Mouse (Mus musculus) forebrain, embryonic 15.5 days (tissue): ENCODE data around the gene Arhgdig. TPM values are rescaled to one million over a fixed set of nuclear protein-coding genes. Genes with fewer than 3 reads are reported as not detected.
A peak's percentile ranks its signal among the peaks of the same experiment; 100 is the strongest.
"Not testable (repeated sequence)": the region's sequence is repeated elsewhere in the genome, so short reads cannot be mapped to it uniquely, and the experiment has no call there.

Experiments used
- ATAC-seq: fragments of 200-750 bp; cut with Nextera tagmentation; replicated peaks from 2 replicates; pipeline ENCODE4 v1.8.0; 2017; ENCODE audit warnings: mild to moderate bottlenecking, moderate TSS enrichment, moderate library complexity
- H3K27ac ChIP-seq: fragments of 300-500 bp; sonication (generic); replicated peaks from 2 replicates; pipeline ENCODE4 v1.5.1; 2015; ENCODE audit warnings: mild to moderate bottlenecking, inconsistent platforms
- H3K27me3 ChIP-seq: fragments of 300-500 bp; sonication (generic); 2 replicates; pipeline ENCODE4 v1.6.1; 2015; ENCODE audit warnings: inconsistent platforms
- H3K36me3 ChIP-seq: fragments of 300-500 bp; sonication (generic); 2 replicates; pipeline ENCODE4 v1.6.1; 2015; ENCODE audit warnings: mild to moderate bottlenecking, inconsistent platforms
- H3K4me1 ChIP-seq: fragments of 300-500 bp; sonication (generic); 2 replicates; pipeline ENCODE4 v1.6.1; 2015; ENCODE audit warnings: inconsistent platforms
- H3K4me2 ChIP-seq: fragments of 300-500 bp; sonication (generic); replicated peaks from 2 replicates; pipeline ENCODE4 v1.6.1; 2015; ENCODE audit warnings: mild to moderate bottlenecking, inconsistent platforms
- H3K4me3 ChIP-seq: fragments of 300-500 bp; sonication (generic); 2 replicates; pipeline ENCODE4 v1.5.1; 2015; ENCODE audit warnings: mild to moderate bottlenecking, inconsistent platforms
- H3K9ac ChIP-seq: fragments of 300-500 bp; sonication (generic); replicated peaks from 2 replicates; pipeline ENCODE4 v1.6.1; 2015; ENCODE audit warnings: mild to moderate bottlenecking, inconsistent platforms
- H3K9me3 ChIP-seq: fragments of 300-500 bp; sonication (generic); 2 replicates; pipeline ENCODE4 v1.6.1; 2016; ENCODE audit warnings: inconsistent platforms
- WGBS: fragments of 180-500 bp; shearing (Covaris S2); methylation state at CpG from one replicate; pipeline ENCODE4 v1.1.7; 2015; ENCODE audit warnings: mixed read lengths; 5-methylcytosine and 5-hydroxymethylcytosine counted together
- polyA plus RNA-seq: library from polyadenylated mRNA; unstranded; fragments of >200 nt; fragmentation: Nextera tagmentation; extraction: Ambion mirVana; gene quantifications from 2 replicates; pipeline ENCODE4 v1.2.1, GENCODE M21; 2015

Arhgdig gene
- polyA plus RNA-seq, 1 experiment from 2014 or later = 39.9 TPM

DNA sequence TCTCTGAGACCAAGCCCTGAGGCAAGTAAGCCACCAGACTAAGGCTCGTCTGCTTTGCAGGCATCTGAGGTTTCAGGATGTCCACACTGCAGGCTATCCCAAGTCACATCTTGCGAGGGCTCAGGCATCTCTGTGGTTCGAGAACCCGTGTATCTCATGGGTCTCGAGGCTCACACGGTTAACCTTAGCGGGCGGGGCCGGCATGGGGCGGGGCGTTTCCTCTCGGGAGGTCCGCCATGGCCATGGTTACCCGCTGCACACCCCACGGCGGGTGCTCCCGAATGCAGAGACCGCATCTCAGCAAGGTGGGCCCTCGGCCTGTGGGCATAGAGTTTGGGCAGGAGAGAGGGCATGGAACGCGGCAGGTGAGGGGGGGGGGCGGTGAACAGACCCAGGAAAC is 4.8 kb downstream of the Arhgdig start, which contains the start of gene Rgs11:
Gene Rgs11 (plus strand): TSS at position 215 of the 400 bp plus-strand sequence.
- 0 out of 2 replicates have a peak, but pooled peaks cover under 1% of the 10 kb centered on the region for H3K36me3 ChIP-seq
- H3K4me1 ChIP-seq = peaks cover 25% of the 10 kb centered on the region
- WGBS = 3% methylated on average over 22 of the region's 22 CpGs
- no peaks in the 10 kb centered on the region for H3K9me3 ChIP-seq
- peaks cover 52% of the 10 kb centered on the region for H3K27me3 ChIP-seq
- no peak for ATAC-seq
- no peak within 1 kb of the TSS for H3K27ac ChIP-seq
- H3K9ac ChIP-seq = peak within 1 kb of the TSS; percentile 38
- H3K4me3 ChIP-seq = peak within 1 kb of the TSS; percentile 46
- H3K4me2 ChIP-seq = peak within 1 kb of the TSS; percentile 93

DNA sequence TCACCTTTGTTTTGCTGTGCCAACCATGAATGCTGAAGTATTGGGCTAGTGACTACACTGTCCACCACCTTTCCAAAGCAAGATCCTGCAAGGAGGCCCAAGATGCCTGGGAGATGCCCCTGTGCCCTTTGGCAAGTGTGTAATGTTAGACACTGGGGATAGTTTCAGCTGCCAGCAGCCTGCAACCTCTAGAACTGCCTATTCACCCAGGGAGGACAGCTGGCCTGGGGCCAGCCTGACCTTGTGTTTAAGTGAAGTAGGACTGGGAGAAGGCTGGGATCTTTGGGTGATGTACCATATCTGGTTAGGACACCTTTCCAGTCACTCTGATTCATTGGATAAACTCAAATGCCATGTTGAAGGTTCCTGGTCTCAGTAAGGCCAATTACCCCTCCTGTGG is 5.6 kb downstream of the Arhgdig start:
- Histone ChIP-seq H3K9ac (no peak overlapping the region), H3K4me2 (no peak overlapping the region), H3K4me3 (no peak overlapping the region), H3K36me3 (0 out of 2 replicates have a peak, but pooled peaks cover 6% of the 10 kb centered on the region), H3K27ac (no peak overlapping the region), H3K4me1 (peaks cover 25% of the 10 kb centered on the region), H3K9me3 (no peaks in the 10 kb centered on the region), H3K27me3 (peaks cover 52% of the 10 kb centered on the region)
- ATAC-seq = no peak

DNA sequence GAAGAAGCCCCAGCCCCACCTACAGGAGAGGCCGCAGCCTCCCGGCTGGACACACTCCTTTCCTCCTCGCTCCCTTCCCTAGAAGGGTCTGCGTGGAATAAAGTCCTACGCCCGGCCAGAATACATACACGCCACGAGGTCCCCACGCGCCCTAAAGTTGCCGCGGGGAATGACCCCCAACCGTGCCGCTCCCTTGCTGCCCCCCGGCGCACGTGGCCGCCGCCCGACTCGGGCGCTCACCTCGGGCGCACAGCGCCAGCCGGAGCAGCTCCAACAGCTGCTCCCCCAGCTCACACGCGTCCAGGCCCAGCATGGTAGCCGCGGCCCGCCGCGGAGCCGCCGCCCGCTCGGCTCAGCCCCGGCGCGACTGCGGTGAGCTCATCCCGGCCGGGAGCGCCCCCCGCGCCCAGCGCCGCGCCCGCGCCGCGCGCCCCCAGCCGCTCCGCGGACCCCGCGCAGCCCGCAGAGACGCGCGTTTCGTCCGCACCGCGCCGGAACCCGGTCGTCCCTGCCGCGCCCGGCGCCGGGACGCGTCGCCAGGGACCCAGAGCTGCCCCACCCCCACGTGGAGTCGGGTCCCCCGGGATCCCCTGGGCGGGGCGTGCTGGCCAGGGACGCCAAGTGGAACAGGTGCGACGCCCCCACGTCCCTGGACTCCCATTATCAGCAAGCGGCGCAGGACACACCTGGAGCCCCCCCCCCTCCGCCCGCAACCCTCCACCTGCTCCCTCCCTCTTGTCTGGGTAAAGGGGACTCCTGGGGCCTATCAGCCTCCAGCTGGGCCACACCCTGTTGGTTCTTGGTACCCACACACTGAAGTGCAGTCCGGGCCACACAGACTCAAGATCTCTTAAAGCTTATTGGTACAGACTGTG is 6.5 kb downstream of the Arhgdig start:
- WGBS = under 1% methylated on average over 91 of the region's 92 CpGs
- Histone ChIP-seq H3K36me3 (0 out of 2 replicates have a peak, but pooled peaks cover 6% of the 10 kb centered on the region), H3K27me3 (peaks cover 52% of the 10 kb centered on the region), H3K27ac (no peak overlapping the region), H3K4me2 (peak overlapping the region; percentile 98), H3K9ac (peak overlapping the region; percentile 68), H3K9me3 (no peaks in the 10 kb centered on the region), H3K4me1 (peaks cover 25% of the 10 kb centered on the region), H3K4me3 (peak overlapping the region; percentile 65)
- peak; percentile 18; the same call in 1 of the 2 replicates for ATAC-seq

DNA sequence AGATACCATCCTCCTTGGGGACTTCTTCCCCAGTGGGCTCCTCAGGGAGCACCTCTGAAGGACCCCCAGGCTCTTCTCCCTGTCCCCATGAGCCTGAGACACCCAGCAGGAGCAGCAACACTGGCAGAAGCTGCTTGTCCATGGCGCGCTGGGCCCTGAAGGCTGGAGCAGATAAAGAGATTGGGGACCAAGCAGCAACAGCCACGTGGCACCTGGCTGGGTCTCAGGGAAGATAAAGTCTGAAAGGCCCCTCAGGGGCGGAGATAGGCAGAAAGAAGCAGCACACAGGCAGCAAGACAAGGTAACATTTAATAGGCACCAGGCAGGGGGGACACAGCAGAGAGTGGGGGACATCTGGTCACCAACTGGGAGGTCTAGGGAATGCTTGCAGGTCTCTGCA is 8.7 kb downstream of the Arhgdig start, which contains the start of gene Pdia2:
Gene Pdia2 (minus strand): TSS at position 196 of the 400 bp plus-strand sequence.
- H3K36me3 ChIP-seq = peaks cover 24% of the 10 kb centered on the region
- H3K9me3 ChIP-seq = no peaks in the 10 kb centered on the region
- H3K4me1 ChIP-seq = peaks cover 25% of the 10 kb centered on the region
- no peak within 1 kb of the TSS for H3K4me3 ChIP-seq
- H3K27me3 ChIP-seq = peaks cover 40% of the 10 kb centered on the region
- ATAC-seq = no peak
- H3K27ac ChIP-seq = no peak within 1 kb of the TSS
- no peak within 1 kb of the TSS for H3K9ac ChIP-seq
- WGBS = 76% methylated on average over 4 of the region's 4 CpGs
- no peak within 1 kb of the TSS for H3K4me2 ChIP-seq

DNA sequence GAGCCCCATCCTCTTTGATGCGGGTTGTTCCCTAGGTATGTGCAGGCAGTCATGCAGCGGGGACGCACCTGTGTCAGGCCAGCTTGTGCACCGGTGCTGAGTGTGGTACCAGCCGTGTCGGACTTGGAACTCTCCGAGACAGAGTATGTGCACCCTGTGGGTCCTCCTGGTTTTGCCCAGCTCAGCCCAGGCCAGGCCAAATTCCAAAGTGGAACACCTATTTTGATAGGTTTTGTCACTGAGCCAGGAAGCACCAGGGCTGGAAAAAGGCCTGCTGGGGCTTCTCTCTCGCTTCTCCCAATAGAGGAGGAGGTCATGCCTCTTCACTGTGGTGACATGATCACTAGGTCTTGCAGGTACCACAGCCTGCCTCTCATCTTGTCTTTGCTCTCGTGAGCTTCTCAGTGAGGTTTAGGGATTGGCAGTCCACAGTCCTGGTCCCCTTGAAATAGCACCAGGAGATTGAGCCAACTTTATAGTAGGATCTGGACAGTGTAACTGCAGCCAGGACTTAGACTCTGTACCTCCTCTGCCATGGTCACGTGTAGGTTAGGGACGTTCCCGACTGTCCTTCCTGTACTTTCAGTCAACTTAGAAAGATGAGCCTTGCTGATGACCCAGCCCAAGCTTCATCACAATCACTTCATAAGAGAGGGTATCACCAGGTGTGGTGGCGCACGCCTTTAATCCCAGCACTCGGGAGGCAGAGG is 14.9 kb downstream of the Arhgdig start:
- no peak overlapping the region for H3K4me3 ChIP-seq
- no peak overlapping the region for H3K4me2 ChIP-seq
- no peak for ATAC-seq
- peaks cover 81% of the 10 kb centered on the region for H3K36me3 ChIP-seq
- no peaks in the 10 kb centered on the region for H3K9me3 ChIP-seq
- no peak overlapping the region for H3K27ac ChIP-seq
- no peak overlapping the region for H3K9ac ChIP-seq
- H3K27me3 ChIP-seq = no peaks in the 10 kb centered on the region
- no peaks in the 10 kb centered on the region for H3K4me1 ChIP-seq
- 96% methylated on average over 15 of the region's 15 CpGs for WGBS

DNA sequence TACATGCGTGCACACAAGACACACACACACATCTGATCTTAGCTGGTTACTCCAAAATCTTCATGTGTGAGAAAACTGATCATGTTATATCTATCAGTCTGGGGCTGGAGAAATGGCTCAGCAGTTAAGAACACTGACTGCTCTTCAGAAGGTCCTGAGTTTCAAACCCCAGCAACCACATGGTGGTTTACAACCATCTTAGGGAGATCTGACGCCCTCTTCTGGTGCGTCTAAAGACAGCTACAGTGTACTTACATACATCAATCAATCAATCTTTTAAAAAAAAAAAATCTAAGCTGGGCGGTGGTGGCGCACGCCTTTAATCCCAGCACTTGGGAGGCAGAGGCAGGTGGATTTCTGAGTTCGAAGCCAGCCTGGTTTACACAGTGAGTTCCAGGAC is 16.1 kb downstream of the Arhgdig start:
- H3K4me3 ChIP-seq, H3K4me2 ChIP-seq, ATAC-seq, H3K27ac ChIP-seq, H3K9ac ChIP-seq, H3K4me1 ChIP-seq, H3K9me3 ChIP-seq, H3K27me3 ChIP-seq: not testable (repeated sequence)
- H3K36me3 ChIP-seq = peaks cover 87% of the 10 kb centered on the region
- WGBS = 94% methylated on average over 7 of the region's 7 CpGs

DNA sequence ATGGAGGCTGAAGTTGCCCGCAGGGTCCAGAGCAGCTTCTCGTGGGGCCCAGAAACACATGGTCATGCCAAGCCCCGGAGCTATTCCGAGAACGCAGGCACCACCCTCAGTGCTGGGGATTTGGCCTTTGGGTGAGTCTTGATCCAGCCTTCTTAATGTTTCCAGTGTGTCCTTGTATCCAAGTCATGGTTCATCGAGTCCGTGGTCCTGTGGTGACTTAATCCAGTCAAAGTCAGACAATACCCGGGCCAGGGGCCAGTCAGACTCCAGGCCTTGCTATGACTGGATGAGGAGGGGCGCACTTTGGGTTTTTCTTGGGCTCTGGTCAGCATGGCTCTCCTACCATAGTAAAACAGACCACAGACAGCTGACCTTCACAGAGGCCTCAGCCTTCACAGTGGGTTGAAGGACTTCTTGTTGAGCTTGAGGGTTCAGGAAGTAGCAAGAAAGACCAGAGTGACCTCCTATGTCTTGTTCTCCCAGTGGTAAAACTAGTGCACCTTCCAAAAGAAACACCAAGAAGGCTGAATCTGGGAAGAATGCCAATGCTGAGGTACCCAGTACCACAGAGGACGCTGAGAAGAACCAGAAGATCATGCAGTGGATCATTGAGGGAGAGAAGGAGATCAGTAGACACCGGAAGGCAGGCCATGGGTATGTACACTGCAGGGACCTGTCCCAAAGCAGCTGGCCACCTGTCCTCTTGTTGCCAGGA is 19.3 kb downstream of the Arhgdig start:
- Histone ChIP-seq H3K9ac (no peak overlapping the region), H3K27ac (no peak overlapping the region), H3K9me3 (no peaks in the 10 kb centered on the region), H3K4me2 (no peak overlapping the region), H3K36me3 (peaks cover 88% of the 10 kb centered on the region), H3K4me1 (no peaks in the 10 kb centered on the region), H3K4me3 (no peak overlapping the region), H3K27me3 (no peaks in the 10 kb centered on the region)
- WGBS = 94% methylated on average over 11 of the region's 11 CpGs
- no peak for ATAC-seq

DNA sequence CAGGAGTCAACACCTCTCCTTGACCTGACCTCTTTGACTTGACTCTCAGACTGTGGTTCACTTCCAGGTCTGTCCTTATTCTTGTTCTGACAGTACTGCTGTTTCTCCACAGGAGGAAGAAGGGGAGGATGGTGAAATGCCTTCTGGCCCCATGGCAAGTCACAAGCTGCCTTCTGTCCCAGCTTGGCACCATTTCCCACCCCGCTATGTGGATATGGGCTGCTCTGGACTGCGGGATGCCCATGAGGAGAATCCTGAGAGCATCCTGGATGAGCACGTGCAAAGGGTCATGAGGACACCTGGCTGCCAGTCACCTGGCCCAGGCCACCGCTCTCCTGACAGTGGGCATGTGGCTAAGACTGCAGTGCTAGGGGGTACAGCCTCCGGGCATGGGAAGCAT is 20.0 kb downstream of the Arhgdig start:
- WGBS = 92% methylated on average over 5 of the region's 5 CpGs
- Histone ChIP-seq H3K36me3 (peaks cover 86% of the 10 kb centered on the region), H3K4me3 (no peak overlapping the region), H3K27me3 (no peaks in the 10 kb centered on the region), H3K4me1 (no peaks in the 10 kb centered on the region), H3K27ac (no peak overlapping the region), H3K9me3 (no peaks in the 10 kb centered on the region), H3K4me2 (no peak overlapping the region), H3K9ac (no peak overlapping the region)
- ATAC-seq = no peak

DNA sequence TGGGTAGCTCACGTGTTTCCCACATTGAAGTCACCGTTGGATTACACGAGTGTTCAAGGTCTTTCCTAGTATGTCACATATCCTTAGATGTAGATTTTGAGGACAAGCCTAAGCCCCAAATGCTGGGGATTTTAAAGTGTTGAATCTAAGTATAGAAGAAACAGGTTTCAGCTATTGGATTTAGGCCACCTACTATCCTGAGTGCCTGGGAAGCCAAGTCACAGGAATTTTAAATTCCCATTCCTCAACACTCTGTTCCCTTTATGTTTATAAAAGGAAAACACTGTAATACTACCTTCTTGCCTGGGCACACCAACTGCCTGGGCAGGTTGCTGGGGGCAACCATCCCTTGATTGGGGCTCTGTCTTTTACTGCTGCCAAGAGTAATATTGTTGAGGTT is 26.4 kb downstream of the Arhgdig start:
- ATAC-seq = no peak
- no peak overlapping the region for H3K9ac ChIP-seq
- H3K4me1 ChIP-seq = no peaks in the 10 kb centered on the region
- H3K9me3 ChIP-seq = no peaks in the 10 kb centered on the region
- no peak overlapping the region for H3K27ac ChIP-seq
- WGBS = 95% methylated on average over 3 of the region's 3 CpGs
- no peak overlapping the region for H3K4me3 ChIP-seq
- no peak overlapping the region for H3K4me2 ChIP-seq
- no peaks in the 10 kb centered on the region for H3K27me3 ChIP-seq
- H3K36me3 ChIP-seq = peaks cover 36% of the 10 kb centered on the region

DNA sequence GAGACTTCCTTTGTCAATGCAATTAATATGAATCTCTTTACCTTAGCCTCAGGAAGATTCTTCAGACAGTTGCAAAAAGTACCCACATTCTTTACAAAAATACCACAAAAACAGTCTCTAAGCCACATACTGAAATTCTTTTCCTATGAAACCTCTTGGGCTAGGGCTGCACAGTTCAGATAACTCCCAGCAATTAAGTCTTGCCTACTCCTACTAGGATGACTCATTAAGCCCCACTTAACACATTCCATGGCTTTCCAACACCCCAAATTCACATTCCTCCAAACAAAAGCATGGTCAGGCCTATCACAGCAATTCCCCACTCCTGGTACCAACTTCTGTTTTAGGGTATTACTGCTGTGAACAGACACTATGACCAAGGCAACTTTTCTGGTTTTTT is 29.0 kb downstream of the Arhgdig start:
- Histone ChIP-seq H3K36me3 (peaks cover 21% of the 10 kb centered on the region), H3K9me3 (no peaks in the 10 kb centered on the region)

DNA sequence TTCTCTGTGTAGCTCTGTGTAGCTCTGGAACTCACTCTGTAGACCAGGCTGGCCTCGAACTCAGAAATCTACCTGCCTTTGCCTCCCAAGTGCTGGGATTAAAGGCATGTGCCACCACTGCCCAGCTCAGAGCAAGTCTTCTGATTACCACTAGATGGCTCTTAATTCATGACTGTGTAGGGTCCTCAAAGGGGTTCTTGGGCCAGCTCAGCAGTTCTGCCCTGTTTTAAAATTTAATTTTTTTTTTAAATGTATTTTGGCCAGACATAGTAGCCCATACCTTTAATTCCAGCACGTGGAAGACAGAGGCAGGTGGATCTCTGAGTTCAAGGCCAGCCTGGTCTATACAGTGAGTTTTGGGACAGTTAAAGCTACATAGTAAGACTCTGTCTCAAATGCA is 32.3 kb downstream of the Arhgdig start:
- not testable (repeated sequence) for H3K27ac ChIP-seq, H3K4me1 ChIP-seq, ATAC-seq, H3K4me3 ChIP-seq, H3K9ac ChIP-seq, H3K9me3 ChIP-seq, H3K27me3 ChIP-seq, H3K4me2 ChIP-seq
- WGBS = 93% methylated on average over 2 of the region's 2 CpGs
- H3K36me3 ChIP-seq = peaks cover 15% of the 10 kb centered on the region

More for the DNA sequence above, 29.0 kb downstream of the Arhgdig start:
- no peak for ATAC-seq
- H3K27ac ChIP-seq = no peak overlapping the region
- H3K4me1 ChIP-seq = no peaks in the 10 kb centered on the region
- no peaks in the 10 kb centered on the region for H3K27me3 ChIP-seq
- H3K4me2 ChIP-seq = no peak overlapping the region
- H3K4me3 ChIP-seq = no peak overlapping the region
- H3K9ac ChIP-seq = no peak overlapping the region

DNA sequence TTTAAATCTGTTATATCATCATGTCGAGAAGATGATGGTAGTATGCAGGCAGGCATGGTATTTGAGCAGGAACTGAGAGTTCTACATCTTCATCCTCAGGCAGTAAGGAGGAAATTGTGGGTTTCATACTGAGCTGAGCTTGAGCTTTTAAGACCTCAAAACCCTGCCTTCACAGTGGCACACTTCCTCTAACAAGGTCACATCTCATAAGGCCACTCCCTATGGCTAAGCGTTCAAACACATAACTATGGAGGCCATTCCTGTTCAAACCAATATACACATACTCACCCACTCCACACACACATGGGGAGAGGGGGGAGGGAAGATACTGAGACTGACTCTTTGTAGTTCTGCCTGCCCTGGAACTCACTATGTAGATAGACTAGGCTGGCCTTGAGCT is 39.5 kb downstream of the Arhgdig start:
- no peak for ATAC-seq
- no peak overlapping the region for H3K9ac ChIP-seq
- WGBS = 94% methylated on average over 2 of the region's 2 CpGs
- no peak overlapping the region for H3K4me3 ChIP-seq
- H3K36me3 ChIP-seq = no peaks in the 10 kb centered on the region
- no peaks in the 10 kb centered on the region for H3K27me3 ChIP-seq
- no peak overlapping the region for H3K27ac ChIP-seq
- H3K4me2 ChIP-seq = no peak overlapping the region
- H3K9me3 ChIP-seq = no peaks in the 10 kb centered on the region
- no peaks in the 10 kb centered on the region for H3K4me1 ChIP-seq
